Mouse (Mus musculus): ENCODE data around the gene Gna15. TPM values are rescaled to one million over a fixed set of nuclear protein-coding genes. Genes with fewer than 3 reads are reported as not detected.

Gna15 gene
- polyA plus RNA-seq, 1 experiment: 9.4 TPM

- H3K27ac ChIP-seq (ENCODE audit: control insufficient read depth, insufficient read depth, low read depth, low read length, poor library complexity): peak overlapping the region; percentile 55
- WGBS: 33% methylated on average over 6 of the region's 6 CpGs
- H3K4me3 ChIP-seq (replicated peaks; ENCODE audit: control insufficient read depth, low read depth, low read length): peak overlapping the region; percentile 84
- TF ChIP-seq CTCF (IDR thresholded peaks at IDR 0.05; ENCODE audit: control insufficient read depth, insufficient read depth, low read length) (no peak), POLR2A (IDR thresholded peaks at IDR 0.05; ENCODE audit: borderline replicate concordance, control insufficient read depth, low read depth, low read length) (no peak)
- no peaks in the 10 kb centered on the region; the same call in 1 of the 2 replicates for H3K4me1 ChIP-seq (ENCODE audit: control insufficient read depth, insufficient read depth, low read length)
Measured at GRCm38 (mm10) chr10:81495151-81495550, 28.9 kb downstream of the Gna15 start.

DNA sequence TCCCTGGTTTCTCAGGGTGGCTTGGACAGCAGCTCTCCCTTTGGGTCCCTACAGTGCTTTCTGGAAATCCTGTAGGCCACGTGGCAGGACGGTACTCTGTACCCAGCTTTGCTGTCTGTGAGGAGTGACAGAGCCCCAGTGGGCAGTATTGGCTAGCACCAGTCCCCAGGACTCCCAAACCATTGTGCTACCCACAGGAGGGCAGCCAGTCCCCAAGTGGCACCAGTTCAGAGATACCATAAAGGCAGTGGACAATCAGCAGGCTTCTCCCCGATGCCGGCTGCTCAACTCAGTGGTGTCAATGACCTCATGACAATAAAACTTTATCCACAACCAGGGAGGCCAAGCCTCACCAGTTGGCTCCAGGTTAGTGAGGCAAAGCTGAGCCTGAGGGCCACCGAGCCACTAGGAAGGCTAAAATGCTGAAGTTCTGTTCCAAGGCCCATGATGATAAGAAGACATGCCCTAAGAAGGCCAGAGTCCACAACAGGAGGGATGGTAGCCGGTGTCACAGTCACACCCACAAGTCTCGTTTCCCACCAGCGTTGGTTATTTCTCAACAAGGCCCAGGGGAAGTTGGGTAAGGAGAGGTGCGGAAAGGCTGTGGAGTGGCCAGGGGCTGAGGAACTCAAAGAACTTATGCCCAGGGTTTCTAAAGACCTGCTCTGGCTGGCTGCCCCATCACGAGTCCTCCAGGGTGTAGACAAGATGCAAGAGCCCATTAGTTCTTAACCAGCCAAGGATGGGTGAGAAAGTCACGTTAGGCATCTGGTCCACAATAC is 29.6 kb downstream of the Gna15 start:
- no peaks in the 10 kb centered on the region; the same call in 1 of the 2 replicates for H3K4me1 ChIP-seq (ENCODE audit: control insufficient read depth, insufficient read depth, low read length)
- TF ChIP-seq CTCF (IDR thresholded peaks at IDR 0.05; ENCODE audit: control insufficient read depth, insufficient read depth, low read length) (no peak), POLR2A (IDR thresholded peaks at IDR 0.05; ENCODE audit: borderline replicate concordance, control insufficient read depth, low read depth, low read length) (no peak)
- peak overlapping the region; percentile 65 for H3K27ac ChIP-seq (ENCODE audit: control insufficient read depth, insufficient read depth, low read depth, low read length, poor library complexity)
- 47% methylated on average over 11 of the region's 11 CpGs for WGBS
- H3K4me3 ChIP-seq (replicated peaks; ENCODE audit: control insufficient read depth, low read depth, low read length): peak overlapping the region; percentile 84

GRCm38 (mm10) chr10:81493601-81494220 is 30.3 kb downstream of the Gna15 start:
- 72% methylated on average over 8 of the region's 8 CpGs for WGBS
- TF ChIP-seq POLR2A (IDR thresholded peaks at IDR 0.05; ENCODE audit: borderline replicate concordance, control insufficient read depth, low read depth, low read length) (no peak), CTCF (IDR thresholded peaks at IDR 0.05; ENCODE audit: control insufficient read depth, insufficient read depth, low read length) (peak; percentile 77)
- H3K4me1 ChIP-seq (ENCODE audit: control insufficient read depth, insufficient read depth, low read length): no peaks in the 10 kb centered on the region; the same call in 1 of the 2 replicates
- H3K27ac ChIP-seq (ENCODE audit: control insufficient read depth, insufficient read depth, low read depth, low read length, poor library complexity): peak overlapping the region; percentile 65
- peak overlapping the region; percentile 10 for H3K4me3 ChIP-seq (replicated peaks; ENCODE audit: control insufficient read depth, low read depth, low read length)

DNA sequence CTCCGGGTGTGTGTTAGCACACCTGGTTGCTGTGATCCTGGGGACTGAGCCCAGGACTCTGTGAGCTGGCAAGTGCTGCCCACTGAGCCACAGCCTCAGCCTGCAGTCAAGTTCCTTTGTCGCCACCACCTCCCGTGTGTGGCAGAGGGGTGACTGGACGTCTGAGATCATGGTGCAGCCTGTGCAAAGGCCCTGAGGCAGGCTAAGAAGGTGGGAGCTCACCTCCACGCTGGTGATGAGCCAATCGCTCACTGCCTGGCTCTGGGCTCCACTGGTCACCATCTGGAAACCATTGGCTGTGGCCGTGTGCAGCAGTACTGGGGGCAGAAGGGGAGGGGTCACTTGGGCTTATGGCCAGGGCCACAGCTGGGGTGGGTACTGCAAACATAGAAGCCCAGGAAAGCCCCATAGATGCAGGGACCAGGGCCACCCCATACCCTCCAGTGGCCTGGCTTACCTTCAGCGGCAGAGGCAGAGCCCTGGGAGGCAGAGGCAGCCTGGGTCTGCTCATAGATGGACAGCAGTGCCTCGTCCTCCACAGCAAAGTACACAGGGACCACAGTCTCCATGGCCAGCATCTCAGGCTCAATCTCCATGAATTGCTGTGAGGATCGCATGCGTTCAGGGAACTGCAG is 31.3 kb downstream of the Gna15 start:
- H3K4me1 ChIP-seq (ENCODE audit: control insufficient read depth, insufficient read depth, low read length): no peaks in the 10 kb centered on the region; the same call in 1 of the 2 replicates
- H3K4me3 ChIP-seq (replicated peaks; ENCODE audit: control insufficient read depth, low read depth, low read length): no peak overlapping the region
- no peak overlapping the region; the same call in 1 of the 2 replicates for H3K27ac ChIP-seq (ENCODE audit: control insufficient read depth, insufficient read depth, low read depth, low read length, poor library complexity)
- no peak; the same call in 1 of the 2 replicates for TF ChIP-seq POLR2A (IDR thresholded peaks at IDR 0.05; ENCODE audit: borderline replicate concordance, control insufficient read depth, low read depth, low read length)
- TF ChIP-seq CTCF (IDR thresholded peaks at IDR 0.05; ENCODE audit: control insufficient read depth, insufficient read depth, low read length): no peak
- 89% methylated on average over 11 of the region's 11 CpGs for WGBS

- H3K4me3 ChIP-seq (replicated peaks; ENCODE audit: control insufficient read depth, low read depth, low read length): no peak overlapping the region
- 85% methylated on average over 9 of the region's 9 CpGs for WGBS
- no peaks in the 10 kb centered on the region; the same call in 1 of the 2 replicates for H3K4me1 ChIP-seq (ENCODE audit: control insufficient read depth, insufficient read depth, low read length)
- no peak overlapping the region for H3K27ac ChIP-seq (ENCODE audit: control insufficient read depth, insufficient read depth, low read depth, low read length, poor library complexity)
- TF ChIP-seq POLR2A (IDR thresholded peaks at IDR 0.05; ENCODE audit: borderline replicate concordance, control insufficient read depth, low read depth, low read length) (no peak), CTCF (IDR thresholded peaks at IDR 0.05; ENCODE audit: control insufficient read depth, insufficient read depth, low read length) (no peak)
Measured at GRCm38 (mm10) chr10:81491018-81491417, 33.0 kb downstream of the Gna15 start.

DNA sequence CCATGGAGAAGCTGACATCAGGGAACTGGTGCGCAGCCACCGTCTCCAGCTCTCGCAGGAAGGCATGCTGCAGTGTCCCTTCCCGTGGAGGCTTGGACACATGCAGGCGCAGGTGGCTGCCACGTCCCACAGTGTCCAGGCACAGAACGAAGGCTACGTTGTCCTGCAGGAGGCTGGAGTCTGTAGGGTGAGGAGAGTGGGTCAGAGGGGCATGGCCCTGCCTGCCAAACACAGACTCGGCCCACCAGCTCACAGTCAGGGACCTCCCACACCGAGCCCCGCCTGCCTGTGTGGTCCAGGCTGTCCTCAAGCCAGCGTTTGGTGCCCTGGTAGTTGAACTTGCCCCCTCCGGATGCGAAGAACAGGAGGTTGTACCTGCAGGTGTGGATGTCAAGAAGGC is 34.1 kb downstream of the Gna15 start:
- H3K27ac ChIP-seq (ENCODE audit: control insufficient read depth, insufficient read depth, low read depth, low read length, poor library complexity): no peak overlapping the region
- WGBS: 93% methylated on average over 14 of the region's 14 CpGs
- no peak for TF ChIP-seq POLR2A (IDR thresholded peaks at IDR 0.05; ENCODE audit: borderline replicate concordance, control insufficient read depth, low read depth, low read length)
- no peak for TF ChIP-seq CTCF (IDR thresholded peaks at IDR 0.05; ENCODE audit: control insufficient read depth, insufficient read depth, low read length)
- no peaks in the 10 kb centered on the region; the same call in 1 of the 2 replicates for H3K4me1 ChIP-seq (ENCODE audit: control insufficient read depth, insufficient read depth, low read length)
- H3K4me3 ChIP-seq (replicated peaks; ENCODE audit: control insufficient read depth, low read depth, low read length): no peak overlapping the region

DNA sequence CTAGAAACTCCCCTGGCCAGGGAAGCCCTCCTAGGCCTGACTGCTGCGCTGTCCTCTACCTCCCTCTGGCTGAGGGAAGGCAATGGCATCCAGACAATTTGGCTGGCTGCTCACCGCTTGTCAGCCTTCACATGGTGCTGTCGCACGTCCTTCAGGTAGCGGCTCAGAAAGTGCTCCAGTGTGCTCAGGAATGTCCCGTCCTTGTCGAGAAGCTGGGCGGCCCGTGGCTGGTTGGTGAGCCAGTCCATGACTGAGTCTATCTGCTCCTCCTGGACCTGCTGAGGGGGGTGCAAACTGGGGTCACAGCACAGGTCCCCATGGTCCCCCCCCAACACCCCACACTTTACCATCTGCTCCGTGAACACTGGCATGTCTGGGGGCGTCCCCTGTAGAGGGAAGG is 35.9 kb downstream of the Gna15 start:
- H3K4me1 ChIP-seq (ENCODE audit: control insufficient read depth, insufficient read depth, low read length): no peaks in the 10 kb centered on the region
- 92% methylated on average over 11 of the region's 11 CpGs for WGBS

DNA sequence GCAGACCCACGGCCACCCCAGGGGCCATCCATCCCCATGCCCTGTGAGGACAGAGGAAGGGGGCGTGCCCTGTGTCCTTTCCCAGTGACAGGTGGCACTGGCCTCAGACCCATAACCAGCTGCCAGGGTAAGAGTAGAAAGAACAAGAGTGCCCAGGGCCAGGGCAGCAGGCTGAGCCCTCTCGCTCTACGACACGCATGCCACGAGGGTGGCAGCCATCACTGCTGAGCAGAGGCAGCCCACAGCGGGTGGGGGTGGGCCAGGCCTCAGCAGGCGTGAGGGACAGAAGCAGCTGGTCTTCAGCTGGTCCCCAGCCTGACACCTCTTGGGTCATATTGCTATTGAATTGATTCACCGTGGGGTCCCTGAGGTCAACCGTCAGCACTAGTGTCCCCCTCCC is 37.5 kb downstream of the Gna15 start:
- TF ChIP-seq CTCF (IDR thresholded peaks at IDR 0.05; ENCODE audit: control insufficient read depth, insufficient read depth, low read length) (no peak), POLR2A (IDR thresholded peaks at IDR 0.05; ENCODE audit: borderline replicate concordance, control insufficient read depth, low read depth, low read length) (no peak)
- WGBS: 80% methylated on average over 10 of the region's 10 CpGs
- H3K4me1 ChIP-seq (ENCODE audit: control insufficient read depth, insufficient read depth, low read length): peaks cover 2% of the 10 kb centered on the region

More for the DNA sequence above, 35.9 kb downstream of the Gna15 start:
- Histone ChIP-seq H3K4me3 (replicated peaks; ENCODE audit: control insufficient read depth, low read depth, low read length) (no peak overlapping the region), H3K27ac (ENCODE audit: control insufficient read depth, insufficient read depth, low read depth, low read length, poor library complexity) (no peak overlapping the region)
- TF ChIP-seq POLR2A (IDR thresholded peaks at IDR 0.05; ENCODE audit: borderline replicate concordance, control insufficient read depth, low read depth, low read length) (no peak), CTCF (IDR thresholded peaks at IDR 0.05; ENCODE audit: control insufficient read depth, insufficient read depth, low read length) (no peak)

More for the DNA sequence above, 37.5 kb downstream of the Gna15 start:
- Histone ChIP-seq H3K27ac (ENCODE audit: control insufficient read depth, insufficient read depth, low read depth, low read length, poor library complexity) (no peak overlapping the region), H3K4me3 (replicated peaks; ENCODE audit: control insufficient read depth, low read depth, low read length) (no peak overlapping the region)

Measured in bone marrow, adult 2 months (tissue).